Mouse (Mus musculus): ENCODE data around the gene Tmcc3.

DNA sequence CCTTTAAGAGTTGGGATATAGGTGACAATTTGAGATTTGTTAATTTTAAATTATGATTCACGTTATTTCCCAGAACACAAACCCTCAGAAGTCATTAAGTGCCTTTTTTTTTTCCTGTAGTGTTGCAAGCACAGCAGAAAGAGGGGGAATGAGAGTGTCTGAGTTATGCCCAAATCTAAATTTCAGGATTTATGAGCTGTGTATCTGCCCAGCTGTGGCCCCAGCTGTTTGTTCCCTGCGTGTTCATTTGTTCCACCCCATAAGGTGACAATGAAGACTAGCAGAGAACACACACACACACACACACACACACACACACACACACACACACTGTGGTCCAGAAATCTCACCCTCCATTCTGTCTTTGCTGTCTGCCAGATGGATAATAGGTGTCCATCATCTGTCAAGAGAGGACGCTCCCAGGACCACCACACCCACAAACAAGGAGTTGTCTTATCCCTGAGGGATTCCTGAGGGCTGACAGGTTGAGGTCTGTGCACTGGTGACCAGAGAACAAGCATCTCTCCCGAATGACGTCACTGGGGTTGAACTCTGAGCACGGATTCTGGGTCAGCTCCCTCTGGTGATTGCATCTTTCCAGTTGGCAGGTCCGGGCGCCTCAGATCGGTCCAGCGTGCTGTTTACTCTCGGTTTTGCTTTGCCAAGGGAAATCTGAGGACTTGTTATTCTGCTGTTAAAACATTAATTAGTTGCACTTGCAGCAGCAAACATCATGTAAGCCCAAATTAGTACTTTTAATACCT lies 86.3 kb downstream of the Tmcc3 start:
- TF ChIP-seq CTCF (IDR thresholded peaks at IDR 0.05; ENCODE audit: low read depth): no peak
- no peak for TF ChIP-seq EP300 (optimal IDR thresholded peaks at IDR 0.05)

All from stomach, postnatal 0 days (tissue).